Mouse (Mus musculus) liver, embryonic 13.5 days (tissue): Measurements from ENCODE around the gene H1fx. TPM values are rescaled to one million over a fixed set of nuclear protein-coding genes. Genes with fewer than 3 reads are reported as not detected.
A peak's percentile ranks its signal among the peaks of the same experiment; 100 is the strongest.

Experiments
- ATAC-seq: fragments of 200-750 bp; cut with Nextera tagmentation; 2 replicates; pipeline ENCODE4 v1.8.0; 2017; ENCODE audit warnings: low read depth, mild to moderate bottlenecking, moderate number of reproducible peaks, moderate library complexity
- DNase-seq: peaks from one replicate; pipeline ENCODE4 v3.0.0; 2022
- H3K27ac ChIP-seq: fragments of 300-500 bp; sonication (generic); 2 replicates; pipeline ENCODE4 v1.5.1; 2015; ENCODE audit warnings: moderate library complexity, mild to moderate bottlenecking, inconsistent platforms
- H3K27me3 ChIP-seq: fragments of 300-500 bp; sonication (generic); 2 replicates; pipeline ENCODE4 v1.6.1; 2015; ENCODE audit warnings: mild to moderate bottlenecking, inconsistent platforms
- H3K36me3 ChIP-seq: fragments of 300-500 bp; sonication (generic); 2 replicates; pipeline ENCODE4 v1.6.1; 2015; ENCODE audit warnings: mild to moderate bottlenecking, inconsistent platforms
- H3K4me1 ChIP-seq: fragments of 300-500 bp; sonication (generic); replicated peaks from 2 replicates; pipeline ENCODE4 v1.6.1; 2015; ENCODE audit warnings: inconsistent platforms
- H3K4me2 ChIP-seq: fragments of 300-500 bp; sonication (generic); 2 replicates; pipeline ENCODE4 v1.6.1; 2015; ENCODE audit warnings: inconsistent platforms, mild to moderate bottlenecking, moderate library complexity
- H3K4me3 ChIP-seq: fragments of 300-500 bp; sonication (generic); replicated peaks from 2 replicates; pipeline ENCODE4 v1.5.1; 2015; ENCODE audit warnings: mild to moderate bottlenecking, inconsistent platforms
- H3K9ac ChIP-seq: fragments of 300-500 bp; sonication (generic); 2 replicates; pipeline ENCODE4 v1.6.1; 2015; ENCODE audit warnings: mild to moderate bottlenecking, inconsistent platforms
- H3K9me3 ChIP-seq: fragments of 300-500 bp; sonication (generic); replicated peaks from 2 replicates; pipeline ENCODE4 v1.6.1; 2016; ENCODE audit warnings: inconsistent platforms
- WGBS: fragments of 180-500 bp; shearing (Covaris S2); methylation state at CpG from one replicate; pipeline ENCODE4 v1.1.7; 2015; ENCODE audit not compliant: insufficient replicate concordance; 5-methylcytosine and 5-hydroxymethylcytosine counted together
- polyA plus RNA-seq: library from polyadenylated mRNA; unstranded; fragments of >200 nt; fragmentation: Nextera tagmentation; extraction: Ambion mirVana; gene quantifications from 2 replicates; pipeline ENCODE4 v1.2.1, GENCODE M21; 2015

H1fx gene
- polyA plus RNA-seq, 1 experiment from 2014 or later = 2.5 TPM

DNA sequence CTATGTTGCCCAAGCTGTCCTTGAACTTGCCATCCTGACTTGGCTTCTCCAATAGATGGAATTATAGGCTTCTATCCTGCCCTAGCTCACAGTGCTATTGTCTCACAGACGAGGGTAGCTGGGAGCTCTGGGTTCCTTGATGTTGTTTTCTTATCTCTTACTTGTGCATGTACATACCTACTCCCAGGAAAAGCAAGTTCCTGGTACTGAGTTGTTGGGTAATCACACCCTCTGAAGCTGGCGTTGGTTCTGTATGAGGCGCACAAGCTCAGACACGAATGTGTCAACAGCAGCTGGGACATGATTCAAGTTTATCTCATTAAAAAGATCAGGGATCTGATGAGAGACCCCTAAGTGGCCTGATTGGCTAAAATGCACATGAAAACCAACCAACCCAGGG is 22.0 kb upstream of the H1fx start:
- ATAC-seq (no peak), DNase-seq (no peak)
- Histone ChIP-seq H3K36me3 (peaks cover 86% of the 10 kb centered on the region), H3K4me1 (no peaks in the 10 kb centered on the region), H3K9ac (no peak overlapping the region), H3K27me3 (no peaks in the 10 kb centered on the region), H3K9me3 (no peaks in the 10 kb centered on the region), H3K4me2 (no peak overlapping the region), H3K27ac (no peak overlapping the region), H3K4me3 (no peak overlapping the region)
- 41% methylated on average over 4 of the region's 4 CpGs for WGBS

GRCm38 (mm10) chr6:87998358-87998757 is 16.9 kb upstream of the H1fx start:
- no peaks in the 10 kb centered on the region for H3K27me3 ChIP-seq
- no peak overlapping the region for H3K4me2 ChIP-seq
- no peak overlapping the region for H3K9ac ChIP-seq
- H3K36me3 ChIP-seq = peaks cover 46% of the 10 kb centered on the region
- DNase-seq (no peak), ATAC-seq (no peak)
- no peak overlapping the region for H3K4me3 ChIP-seq
- peaks cover 25% of the 10 kb centered on the region for H3K4me1 ChIP-seq
- no peaks in the 10 kb centered on the region for H3K9me3 ChIP-seq
- 74% methylated on average over 4 of the region's 4 CpGs for WGBS
- H3K27ac ChIP-seq = no peak overlapping the region

GRCm38 (mm10) chr6:87997706-87998265 is 16.3 kb upstream of the H1fx start:
- peaks cover 30% of the 10 kb centered on the region for H3K4me1 ChIP-seq
- DNase-seq (peak; percentile 65), ATAC-seq (peak; percentile 22; the same call in 1 of the 2 replicates)
- peaks cover 40% of the 10 kb centered on the region for H3K36me3 ChIP-seq
- H3K4me2 ChIP-seq = no peak overlapping the region
- no peak overlapping the region for H3K27ac ChIP-seq
- H3K9ac ChIP-seq = no peak overlapping the region
- no peaks in the 10 kb centered on the region for H3K27me3 ChIP-seq
- H3K9me3 ChIP-seq = no peaks in the 10 kb centered on the region
- 59% methylated on average over 7 of the region's 7 CpGs for WGBS
- H3K4me3 ChIP-seq = no peak overlapping the region

GRCm38 (mm10) chr6:87996606-87997005 is 15.2 kb upstream of the H1fx start:
- Histone ChIP-seq H3K27ac (no peak overlapping the region), H3K4me3 (no peak overlapping the region), H3K4me2 (no peak overlapping the region), H3K27me3 (no peaks in the 10 kb centered on the region), H3K9me3 (no peaks in the 10 kb centered on the region), H3K36me3 (peaks cover 28% of the 10 kb centered on the region), H3K4me1 (peaks cover 36% of the 10 kb centered on the region), H3K9ac (no peak overlapping the region)
- 78% methylated on average over 9 of the region's 9 CpGs for WGBS
- DNase-seq = no peak
- ATAC-seq = no peak

DNA sequence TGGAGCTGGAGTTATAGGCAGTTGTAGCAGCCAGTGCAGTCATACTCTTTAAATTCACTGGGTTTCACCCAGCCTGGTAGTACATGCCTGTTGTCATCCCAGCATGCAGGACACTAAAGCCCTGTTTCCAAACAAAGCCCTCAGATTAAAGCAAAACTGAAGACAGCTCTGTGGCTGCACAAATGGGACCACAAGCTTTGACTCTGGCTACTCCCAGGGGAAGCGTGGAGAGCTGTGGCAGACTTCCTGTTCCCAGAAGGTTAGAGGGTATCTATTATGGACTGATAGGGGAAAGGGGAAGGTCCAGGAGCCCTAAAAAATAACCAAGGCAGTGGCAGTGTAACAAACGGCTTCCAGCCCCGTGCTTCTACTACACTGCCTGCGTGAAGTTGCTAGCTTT is 14.1 kb upstream of the H1fx start:
- no peak overlapping the region for H3K4me3 ChIP-seq
- 51% methylated on average over 4 of the region's 4 CpGs for WGBS
- H3K27ac ChIP-seq = no peak overlapping the region
- no peak overlapping the region for H3K4me2 ChIP-seq
- peaks cover 45% of the 10 kb centered on the region for H3K4me1 ChIP-seq
- ATAC-seq (no peak), DNase-seq (no peak)
- no peak overlapping the region for H3K9ac ChIP-seq
- no peaks in the 10 kb centered on the region for H3K27me3 ChIP-seq
- no peaks in the 10 kb centered on the region for H3K9me3 ChIP-seq
- H3K36me3 ChIP-seq = peaks cover 17% of the 10 kb centered on the region

DNA sequence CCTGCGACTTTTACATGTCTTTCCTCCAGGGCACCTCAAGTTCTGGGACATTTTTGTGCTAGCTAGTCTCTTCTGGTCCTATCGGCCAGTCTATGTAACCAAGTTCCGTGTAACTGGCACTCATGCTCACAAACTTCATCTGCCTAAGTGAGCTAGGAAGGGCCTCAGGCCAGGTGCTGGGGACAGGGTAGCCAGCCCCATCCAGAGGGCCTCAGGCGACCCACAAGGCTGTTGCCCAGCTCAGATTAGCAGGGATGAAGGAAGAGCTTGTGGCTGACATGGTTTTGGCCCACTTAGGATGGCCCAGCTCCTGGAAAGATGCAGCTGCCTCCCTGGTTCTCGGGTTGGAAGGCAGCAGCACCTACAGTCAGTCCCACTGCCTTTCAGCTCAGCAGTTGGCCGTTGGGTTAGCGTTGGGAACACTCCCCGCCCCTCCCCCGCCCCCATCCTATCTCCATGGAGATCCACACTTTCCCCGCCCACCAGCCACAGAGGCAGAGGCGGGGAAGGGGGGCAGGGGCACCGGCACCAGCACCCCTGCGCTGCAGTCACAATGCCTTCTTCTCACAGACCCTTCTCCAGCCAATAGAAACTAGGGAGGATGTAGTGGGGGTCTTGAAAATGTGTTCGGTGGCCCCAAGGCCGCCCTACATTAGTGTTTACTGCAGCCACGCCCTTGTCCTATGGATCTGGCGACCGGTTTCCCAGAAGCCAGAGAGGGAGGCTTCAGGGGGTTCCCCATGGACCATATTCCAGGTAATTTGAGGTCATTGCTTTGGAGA is 12.5 kb upstream of the H1fx start:
- H3K9ac ChIP-seq = peak overlapping the region; percentile 38; the same call in 1 of the 2 replicates
- H3K4me1 ChIP-seq = peaks cover 50% of the 10 kb centered on the region

GRCm38 (mm10) chr6:87992733-87993132 is 11.3 kb upstream of the H1fx start:
- 0 out of 2 replicates have a peak, but pooled peaks cover 4% of the 10 kb centered on the region for H3K27me3 ChIP-seq
- H3K27ac ChIP-seq = peak overlapping the region; percentile 70
- H3K36me3 ChIP-seq = no peaks in the 10 kb centered on the region
- 22% methylated on average over 6 of the region's 6 CpGs for WGBS
- no peak for DNase-seq
- peak; percentile 52 for ATAC-seq
- no peak overlapping the region for H3K9ac ChIP-seq
- no peak overlapping the region for H3K4me3 ChIP-seq
- peaks cover 50% of the 10 kb centered on the region for H3K4me1 ChIP-seq
- H3K4me2 ChIP-seq = no peak overlapping the region
- H3K9me3 ChIP-seq = no peaks in the 10 kb centered on the region

More for the DNA sequence above, 12.5 kb upstream of the H1fx start:
- H3K4me3 ChIP-seq = peak overlapping the region; percentile 47
- peak; percentile 79 for ATAC-seq
- peak overlapping the region; percentile 64 for H3K4me2 ChIP-seq
- no peak for DNase-seq
- H3K9me3 ChIP-seq = no peaks in the 10 kb centered on the region
- H3K36me3 ChIP-seq = peaks cover 5% of the 10 kb centered on the region
- H3K27me3 ChIP-seq = 0 out of 2 replicates have a peak, but pooled peaks cover 3% of the 10 kb centered on the region
- peak overlapping the region; percentile 70 for H3K27ac ChIP-seq
- WGBS = 17% methylated on average over 18 of the region's 18 CpGs

GRCm38 (mm10) chr6:87991886-87992285 is 10.4 kb upstream of the H1fx start:
- H3K4me1 ChIP-seq = peaks cover 50% of the 10 kb centered on the region
- H3K4me2 ChIP-seq = no peak overlapping the region
- H3K9ac ChIP-seq = no peak overlapping the region
- ATAC-seq = no peak
- no peaks in the 10 kb centered on the region for H3K9me3 ChIP-seq
- H3K27ac ChIP-seq = no peak overlapping the region; the same call in 1 of the 2 replicates
- no peaks in the 10 kb centered on the region for H3K36me3 ChIP-seq
- WGBS = 85% methylated on average over 1 of the region's 1 CpGs
- 0 out of 2 replicates have a peak, but pooled peaks cover 7% of the 10 kb centered on the region for H3K27me3 ChIP-seq
- H3K4me3 ChIP-seq = no peak overlapping the region
- no peak for DNase-seq

- WGBS = 40% methylated on average over 4 of the region's 4 CpGs
- Histone ChIP-seq H3K9me3 (no peaks in the 10 kb centered on the region), H3K4me1 (peaks cover 49% of the 10 kb centered on the region), H3K4me2 (no peak overlapping the region), H3K36me3 (no peaks in the 10 kb centered on the region), H3K4me3 (no peak overlapping the region), H3K27me3 (peaks cover 10% of the 10 kb centered on the region; the same call in 1 of the 2 replicates), H3K9ac (no peak overlapping the region), H3K27ac (no peak overlapping the region)
- ATAC-seq (no peak), DNase-seq (no peak)
Observed at GRCm38 (mm10) chr6:87991216-87991615, 9.8 kb upstream of the H1fx start.

DNA sequence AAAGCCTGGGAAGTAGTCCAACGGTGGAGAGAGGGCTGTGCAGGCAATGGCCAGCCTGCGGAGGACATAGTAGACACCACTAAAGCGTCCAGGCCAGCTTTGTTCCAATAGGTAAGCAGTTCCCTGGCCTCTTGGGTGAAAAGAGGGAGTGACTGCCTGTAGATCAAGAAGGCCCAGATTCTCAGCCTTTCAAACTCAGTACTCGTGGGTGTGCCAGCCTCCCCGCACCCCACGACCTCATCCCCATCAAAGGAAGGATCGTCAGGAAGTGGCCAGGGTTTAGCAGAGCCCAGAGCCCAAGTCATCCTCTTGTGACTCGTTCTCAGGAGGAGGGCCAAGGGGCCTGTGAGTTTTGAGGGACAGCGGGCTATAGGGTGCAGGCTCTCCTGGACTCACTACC is 1.1 kb upstream of the H1fx start:
- H3K27ac ChIP-seq = no peak overlapping the region
- H3K27me3 ChIP-seq = peaks cover 76% of the 10 kb centered on the region
- peaks cover 10% of the 10 kb centered on the region for H3K4me1 ChIP-seq
- H3K4me2 ChIP-seq = no peak overlapping the region
- no peak overlapping the region for H3K4me3 ChIP-seq
- 45% methylated on average over 9 of the region's 9 CpGs for WGBS
- no peaks in the 10 kb centered on the region for H3K9me3 ChIP-seq
- ATAC-seq (no peak), DNase-seq (no peak)
- H3K36me3 ChIP-seq = no peaks in the 10 kb centered on the region
- H3K9ac ChIP-seq = no peak overlapping the region

DNA sequence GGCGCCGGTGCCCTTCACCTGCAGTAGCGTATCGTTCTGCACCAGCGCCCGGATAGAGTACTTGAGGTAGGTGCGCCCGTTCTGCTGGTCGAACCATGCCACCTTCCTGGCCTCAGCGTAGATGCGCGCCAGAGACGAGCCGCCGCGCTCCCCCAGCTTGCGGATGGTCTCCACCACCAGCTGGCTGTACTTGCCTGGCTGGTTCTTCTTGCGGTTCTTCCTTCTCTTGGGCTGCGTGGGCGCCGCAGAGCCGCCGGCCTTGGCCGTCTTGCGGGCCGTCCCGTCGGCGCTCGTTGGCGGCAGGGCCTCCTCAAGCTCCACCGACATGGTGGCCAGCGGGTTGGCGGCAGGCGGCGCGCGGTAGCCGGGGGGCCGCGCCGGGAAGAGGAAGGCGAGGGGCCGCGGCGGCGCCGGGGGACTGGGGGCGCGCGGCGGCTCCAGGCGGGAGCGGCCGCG is 379 bp downstream of the H1fx start:
- Histone ChIP-seq H3K27me3 (peaks cover 68% of the 10 kb centered on the region), H3K4me3 (peak overlapping the region; percentile 63), H3K27ac (no peak overlapping the region), H3K9me3 (no peaks in the 10 kb centered on the region), H3K36me3 (no peaks in the 10 kb centered on the region), H3K4me1 (peaks cover 10% of the 10 kb centered on the region), H3K4me2 (peak overlapping the region; percentile 67), H3K9ac (peak overlapping the region; percentile 49)
- ATAC-seq (peak; percentile 12; the same call in 1 of the 2 replicates), DNase-seq (no peak)
- under 1% methylated on average over 56 of the region's 56 CpGs for WGBS
